Comparison of ENCODE assay signal across 6 mouse cellular contexts in the genomic region with DNA sequence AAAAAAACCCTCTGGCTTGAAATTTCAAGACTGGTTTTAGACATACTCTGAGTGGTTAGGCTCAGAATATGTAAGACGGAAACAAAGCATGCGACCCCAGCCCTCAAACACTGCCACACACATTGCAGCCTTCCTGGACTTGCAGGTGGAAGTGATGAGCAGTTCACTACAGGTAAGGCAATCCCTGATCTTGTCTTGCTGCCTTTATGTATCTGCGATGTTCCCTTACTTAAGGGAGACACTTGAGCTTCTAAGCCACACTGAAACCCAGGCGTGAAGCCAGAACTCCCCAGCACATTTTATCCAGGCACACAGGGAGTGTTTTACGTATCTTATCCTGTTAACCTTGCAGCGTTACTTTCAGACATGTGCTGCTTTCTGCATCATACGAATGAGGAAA.
"Had no signal": no experiment of that assay in that cellular context is flagged by ENCODE, and none has a peak within 500 bp of the region (broad histone marks: within the 10 kb centered on the region; RNA-seq: fewer than 3 reads in every experiment).

No protein-coding gene starts in this region.

- H3K27me3 ChIP-seq: liver, embryonic 12.5 days; neural tube, embryonic 12.5 days had no signal

- H3K36me3 ChIP-seq: limb, embryonic 15.5 days; liver, embryonic 12.5 days; midbrain, embryonic 10.5 days; neural tube, embryonic 12.5 days had no signal

- H3K9ac ChIP-seq: limb, embryonic 15.5 days; liver, embryonic 12.5 days; lung, embryonic 14.5 days; neural tube, embryonic 12.5 days had no signal

- H3K9me3 ChIP-seq: limb, embryonic 15.5 days; liver, embryonic 12.5 days; midbrain, embryonic 10.5 days; neural tube, embryonic 12.5 days had no signal

- ATAC-seq: liver, embryonic 12.5 days had no signal

- H3K27ac ChIP-seq: limb, embryonic 15.5 days; liver, embryonic 12.5 days; midbrain, embryonic 10.5 days; neural tube, embryonic 12.5 days had no signal

- H3K4me2 ChIP-seq: liver, embryonic 12.5 days; lung, embryonic 14.5 days; neural tube, embryonic 12.5 days had no signal

- H3K4me3 ChIP-seq: limb, embryonic 15.5 days; liver, embryonic 12.5 days; midbrain, embryonic 10.5 days; myocyte; neural tube, embryonic 12.5 days had no signal
